Mouse (Mus musculus): ENCODE results near the gene Tmem39b. TPM values are rescaled to one million over a fixed set of nuclear protein-coding genes. Genes with fewer than 3 reads are reported as not detected.
"Not testable (repeated sequence)": the region's sequence is repeated elsewhere in the genome, so short reads cannot be mapped to it uniquely, and the experiment has no call there.

Gene Tmem39b
- polyA plus RNA-seq, 1 experiment from 2014 or later, result 18.1 TPM

GRCm38 (mm10) chr4:129716310-129716709, 19.7 kb upstream of the Tmem39b start:
- H3K36me3 ChIP-seq (replicated peaks), result peaks cover 62% of the 10 kb centered on the region

DNA sequence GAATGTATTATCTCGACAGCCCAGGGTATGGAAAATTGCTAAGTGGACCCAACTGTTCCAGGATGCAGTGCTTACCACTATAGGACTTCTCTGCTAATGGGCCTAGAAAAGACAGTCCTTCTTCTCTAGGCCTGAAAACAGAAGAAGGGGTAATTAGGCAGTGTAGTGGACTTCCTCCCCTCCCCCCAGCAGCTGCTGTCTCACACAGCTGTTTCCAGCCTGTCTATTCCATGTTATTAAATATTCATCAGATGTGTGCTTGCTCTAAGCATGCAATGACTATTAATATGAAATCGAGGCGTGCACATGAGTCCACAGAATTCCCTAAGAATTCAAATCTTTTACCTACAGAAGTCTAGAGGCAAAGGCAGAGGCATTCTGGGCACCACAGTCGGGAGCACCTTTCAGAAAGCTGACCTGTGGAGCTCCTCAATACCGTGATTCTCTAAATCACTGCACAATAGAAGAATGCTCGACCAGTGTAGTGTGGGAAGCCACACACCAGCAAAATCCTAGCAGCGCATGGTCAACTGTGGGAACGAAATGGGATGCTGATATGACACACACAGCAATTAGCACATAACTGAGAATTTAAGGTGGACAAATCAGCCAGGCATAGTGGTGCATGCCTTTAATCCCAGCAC, 13.0 kb upstream of the Tmem39b start:
- Histone ChIP-seq H3K9ac (0 out of 2 replicates have a peak overlapping the region, but pooled peaks have one; percentile 6), H3K4me1 (peaks cover 25% of the 10 kb centered on the region), H3K27ac (peak overlapping the region; percentile 78), H3K4me3 (no peak overlapping the region), H3K36me3 (replicated peaks) (peaks cover 39% of the 10 kb centered on the region), H3K27me3 (replicated peaks) (no peaks in the 10 kb centered on the region), H3K4me2 (no peak overlapping the region), H3K9me3 (no peaks in the 10 kb centered on the region)
- WGBS, result 29% methylated on average over 8 of the region's 8 CpGs
- peak; percentile 90 for ATAC-seq (replicated peaks)

More at GRCm38 (mm10) chr4:129716310-129716709, 19.7 kb upstream of the Tmem39b start:
- Histone ChIP-seq H3K4me2 (no peak overlapping the region), H3K4me3 (no peak overlapping the region), H3K27me3 (replicated peaks) (no peaks in the 10 kb centered on the region), H3K27ac (no peak overlapping the region), H3K4me1 (no peaks in the 10 kb centered on the region), H3K9me3 (no peaks in the 10 kb centered on the region), H3K9ac (no peak overlapping the region)
- WGBS, result 92% methylated on average over 9 of the region's 9 CpGs
- ATAC-seq (replicated peaks), result no peak

DNA sequence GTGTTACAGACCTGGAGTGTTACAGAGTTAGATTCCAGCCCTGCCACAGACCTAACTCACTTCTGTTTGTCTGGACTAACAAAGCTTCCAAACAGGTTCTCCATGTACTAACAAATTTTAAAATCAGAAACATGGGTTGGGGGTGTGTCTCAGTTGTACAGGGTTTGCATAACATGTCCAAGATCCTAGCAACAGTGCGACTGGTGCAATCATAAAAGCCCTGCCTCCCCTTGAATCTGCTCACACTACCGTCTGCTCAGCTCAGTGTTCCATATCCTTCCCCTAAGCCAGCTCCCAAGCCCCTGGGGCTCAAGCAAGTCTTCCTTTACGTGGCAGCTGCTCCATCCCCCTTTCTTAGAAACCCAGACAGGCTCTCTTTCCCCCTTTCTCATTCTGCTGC, 10.1 kb upstream of the Tmem39b start:
- no peak overlapping the region for H3K9ac ChIP-seq
- H3K4me3 ChIP-seq, result no peak overlapping the region
- no peaks in the 10 kb centered on the region for H3K27me3 ChIP-seq (replicated peaks)
- H3K4me1 ChIP-seq, result peaks cover 46% of the 10 kb centered on the region
- ATAC-seq (replicated peaks), result no peak
- 27% methylated on average over 3 of the region's 3 CpGs for WGBS
- no peaks in the 10 kb centered on the region for H3K9me3 ChIP-seq
- no peak overlapping the region for H3K4me2 ChIP-seq
- H3K27ac ChIP-seq, result peak overlapping the region; percentile 78; the same call in 1 of the 2 replicates
- peaks cover 30% of the 10 kb centered on the region for H3K36me3 ChIP-seq (replicated peaks)

- peak overlapping the region; percentile 9 for H3K9ac ChIP-seq
- H3K27me3 ChIP-seq (replicated peaks), result no peaks in the 10 kb centered on the region
- peaks cover 38% of the 10 kb centered on the region for H3K4me1 ChIP-seq
- peak overlapping the region; percentile 9; the same call in 1 of the 2 replicates for H3K4me2 ChIP-seq
- H3K36me3 ChIP-seq (replicated peaks), result peaks cover 9% of the 10 kb centered on the region; the same call in 1 of the 2 replicates
- H3K4me3 ChIP-seq, result no peak overlapping the region
- H3K27ac ChIP-seq, result peak overlapping the region; percentile 85
- ATAC-seq (replicated peaks), result peak; percentile 87
- 5% methylated on average over 11 of the region's 11 CpGs for WGBS
- H3K9me3 ChIP-seq, result no peaks in the 10 kb centered on the region
Measured at GRCm38 (mm10) chr4:129702454-129702853, 5.8 kb upstream of the Tmem39b start.

DNA sequence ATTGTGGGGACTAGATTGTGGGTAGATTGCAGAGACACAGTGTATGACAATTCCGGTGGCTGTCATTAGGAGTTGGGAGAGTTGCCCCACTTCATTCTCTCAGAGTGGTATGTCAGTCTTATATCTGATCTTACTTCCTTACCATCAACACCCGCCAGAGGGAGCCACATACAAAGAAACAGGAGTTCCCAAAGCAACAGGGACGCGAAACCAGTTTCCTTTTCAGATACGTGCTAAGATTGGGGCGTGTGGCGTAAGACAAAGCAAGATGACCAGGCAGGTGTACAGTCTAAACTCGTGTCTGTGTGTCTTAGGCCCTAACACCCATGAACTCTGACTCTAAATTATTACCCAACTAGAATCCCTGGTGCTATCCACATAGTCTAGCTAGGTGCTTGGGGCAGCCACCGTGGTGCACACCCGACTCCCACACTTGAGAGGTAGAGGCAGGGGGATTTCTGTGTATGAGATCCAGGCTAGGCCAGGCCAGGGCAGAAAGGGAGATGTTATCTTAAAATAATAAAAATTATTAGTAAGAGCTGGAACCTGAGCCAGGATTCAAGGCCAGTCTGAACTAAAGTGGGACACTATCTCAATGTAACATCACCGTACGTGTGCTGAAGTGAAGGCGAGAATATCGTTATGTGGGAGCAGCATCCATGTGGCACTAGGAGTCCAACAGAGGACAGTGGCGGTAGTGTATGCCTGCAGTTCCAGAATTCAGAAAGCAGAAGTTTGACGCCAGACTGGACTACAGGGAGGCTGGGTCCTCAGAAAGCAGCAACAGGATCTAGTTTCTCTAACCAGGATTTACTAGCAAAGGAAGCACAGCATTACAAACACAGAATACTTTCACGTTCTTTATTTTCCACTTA, 5.1 kb upstream of the Tmem39b start:
- Histone ChIP-seq H3K27ac (peak overlapping the region; percentile 85), H3K36me3 (replicated peaks) (peaks cover 9% of the 10 kb centered on the region; the same call in 1 of the 2 replicates), H3K9ac (peak overlapping the region; percentile 9), H3K4me1 (peaks cover 41% of the 10 kb centered on the region), H3K27me3 (replicated peaks) (no peaks in the 10 kb centered on the region), H3K4me2 (peak overlapping the region; percentile 9; the same call in 1 of the 2 replicates), H3K9me3 (no peaks in the 10 kb centered on the region), H3K4me3 (no peak overlapping the region)
- ATAC-seq (replicated peaks), result peak; percentile 53
- WGBS, result 41% methylated on average over 17 of the region's 17 CpGs

- H3K36me3 ChIP-seq (replicated peaks); ATAC-seq (replicated peaks); H3K4me2 ChIP-seq; H3K9me3 ChIP-seq; H3K4me3 ChIP-seq; H3K9ac ChIP-seq; H3K27me3 ChIP-seq (replicated peaks): not testable (repeated sequence)
- H3K27ac ChIP-seq, result peak overlapping the region; percentile 85
- H3K4me1 ChIP-seq, result peaks cover 38% of the 10 kb centered on the region
- 90% methylated on average over 6 of the region's 6 CpGs for WGBS
Measured at GRCm38 (mm10) chr4:129700661-129701060, 4.0 kb upstream of the Tmem39b start.

- Histone ChIP-seq H3K27ac (no peak overlapping the region), H3K9me3 (no peaks in the 10 kb centered on the region), H3K27me3 (replicated peaks) (no peaks in the 10 kb centered on the region), H3K4me3 (no peak overlapping the region), H3K4me2 (no peak overlapping the region), H3K36me3 (replicated peaks) (peaks cover 9% of the 10 kb centered on the region; the same call in 1 of the 2 replicates), H3K9ac (no peak overlapping the region), H3K4me1 (peaks cover 43% of the 10 kb centered on the region)
- WGBS, result 69% methylated on average over 1 of the region's 1 CpGs
- ATAC-seq (replicated peaks), result no peak
Measured at GRCm38 (mm10) chr4:129700216-129700615, 3.6 kb upstream of the Tmem39b start.

DNA sequence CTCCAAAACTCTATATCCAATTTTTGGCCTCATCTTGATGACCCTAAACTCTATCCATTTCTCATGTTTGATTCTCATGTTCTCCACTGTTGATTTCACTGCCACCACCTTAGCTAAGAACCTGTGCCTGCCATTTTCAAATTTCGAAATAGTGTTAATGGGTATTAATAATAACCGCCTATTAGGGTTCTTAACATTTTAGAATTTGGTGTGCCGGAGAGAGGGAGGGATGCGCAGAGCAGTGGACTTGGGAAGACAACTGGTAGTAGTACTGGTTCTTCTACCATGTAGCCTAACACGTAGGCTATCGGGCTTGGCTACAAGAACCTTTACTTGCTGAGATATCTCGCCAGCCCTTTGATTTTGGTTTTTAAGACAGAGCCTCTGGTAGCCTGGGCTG, 553 bp upstream of the Tmem39b start:
- H3K27ac ChIP-seq, result peak overlapping the region; percentile 98
- ATAC-seq (replicated peaks), result no peak
- peaks cover 32% of the 10 kb centered on the region for H3K4me1 ChIP-seq
- H3K27me3 ChIP-seq (replicated peaks), result no peaks in the 10 kb centered on the region
- H3K9ac ChIP-seq, result peak overlapping the region; percentile 71
- H3K9me3 ChIP-seq, result no peaks in the 10 kb centered on the region
- H3K4me2 ChIP-seq, result peak overlapping the region; percentile 53
- H3K4me3 ChIP-seq, result peak overlapping the region; percentile 68
- WGBS, result 81% methylated on average over 7 of the region's 7 CpGs
- peaks cover 16% of the 10 kb centered on the region for H3K36me3 ChIP-seq (replicated peaks)

DNA sequence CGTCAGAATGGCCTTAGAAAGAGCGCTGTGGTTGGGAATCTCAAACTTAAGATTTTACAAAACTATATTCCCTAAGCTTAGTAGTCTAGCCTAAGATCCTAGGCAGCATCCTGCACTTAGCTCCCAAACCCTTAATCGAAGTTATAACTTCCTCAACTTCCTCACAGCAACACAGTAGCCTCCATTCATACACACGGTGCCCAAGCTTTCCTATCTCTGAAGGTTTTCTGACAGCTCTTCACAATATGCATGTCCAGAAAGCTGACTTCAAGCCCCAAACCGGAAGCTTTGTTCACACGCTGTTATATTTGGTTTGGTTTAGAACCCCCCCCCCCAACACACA, 852 bp downstream of the Tmem39b start:
- H3K36me3 ChIP-seq (replicated peaks), result peaks cover 23% of the 10 kb centered on the region
- peak overlapping the region; percentile 98 for H3K27ac ChIP-seq
- H3K27me3 ChIP-seq (replicated peaks), result no peaks in the 10 kb centered on the region
- H3K4me1 ChIP-seq, result peaks cover 22% of the 10 kb centered on the region
- no peaks in the 10 kb centered on the region for H3K9me3 ChIP-seq
- ATAC-seq (replicated peaks), result no peak
- peak overlapping the region; percentile 53 for H3K4me2 ChIP-seq
- H3K4me3 ChIP-seq, result peak overlapping the region; percentile 68
- H3K9ac ChIP-seq, result peak overlapping the region; percentile 71
- WGBS, result 20% methylated on average over 6 of the region's 6 CpGs

DNA sequence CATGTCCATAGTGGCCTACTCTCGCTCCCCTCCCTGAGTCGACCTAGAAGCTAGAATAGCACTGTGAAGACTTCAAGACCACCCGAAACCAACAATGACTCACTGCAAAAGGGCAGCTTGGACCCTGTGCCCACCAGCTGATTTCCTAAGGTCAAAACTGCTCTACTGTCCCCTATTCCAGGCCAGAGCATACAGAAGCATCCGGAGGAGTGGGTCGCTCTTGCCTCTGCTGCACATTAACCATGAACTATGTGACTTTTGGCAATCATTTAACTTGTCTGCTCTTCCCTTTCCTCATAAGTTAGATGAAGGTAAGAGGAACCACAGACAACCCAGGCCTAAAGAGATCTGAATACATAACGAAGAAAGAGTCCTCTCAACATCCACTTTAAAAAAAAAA, 12.1 kb downstream of the Tmem39b start:
- no peak for ATAC-seq (replicated peaks)
- Histone ChIP-seq H3K4me1 (no peaks in the 10 kb centered on the region), H3K9ac (no peak overlapping the region), H3K9me3 (no peaks in the 10 kb centered on the region), H3K36me3 (replicated peaks) (peaks cover 75% of the 10 kb centered on the region), H3K27me3 (replicated peaks) (no peaks in the 10 kb centered on the region), H3K27ac (no peak overlapping the region), H3K4me2 (no peak overlapping the region), H3K4me3 (no peak overlapping the region)
- WGBS, result 97% methylated on average over 6 of the region's 6 CpGs

DNA sequence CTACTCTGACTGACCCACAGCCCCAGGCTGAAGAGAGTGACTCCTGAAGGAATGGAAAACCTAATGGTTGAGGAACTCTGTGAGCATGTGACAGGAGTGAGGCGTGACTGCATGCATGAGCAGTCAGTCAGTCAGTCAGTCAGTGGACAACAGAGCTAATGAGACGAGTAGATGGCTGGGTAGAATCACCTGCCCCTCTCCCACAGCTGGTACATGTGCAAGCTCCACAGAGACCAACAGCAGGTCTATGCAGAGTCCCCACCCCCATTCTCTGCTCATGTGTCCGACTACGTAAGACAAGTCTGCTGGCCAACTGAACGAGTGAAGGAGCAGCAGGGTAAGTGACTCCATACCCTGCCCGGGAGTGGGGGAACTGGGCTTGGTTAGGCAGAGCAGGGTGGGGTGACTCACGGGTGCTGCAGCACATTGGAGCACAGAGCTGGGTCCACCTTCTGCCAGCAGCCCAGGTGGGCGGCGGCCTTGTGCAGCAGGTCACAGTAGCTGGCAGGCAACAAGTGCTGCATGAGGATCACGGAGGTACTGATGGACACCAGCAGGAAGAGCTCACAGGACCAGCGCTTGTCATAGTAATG, 12.6 kb downstream of the Tmem39b start:
- ATAC-seq (replicated peaks), result no peak
- H3K27ac ChIP-seq, result no peak overlapping the region
- H3K4me1 ChIP-seq, result no peaks in the 10 kb centered on the region
- no peaks in the 10 kb centered on the region for H3K9me3 ChIP-seq
- no peak overlapping the region for H3K4me3 ChIP-seq
- no peak overlapping the region for H3K4me2 ChIP-seq
- H3K9ac ChIP-seq, result no peak overlapping the region
- no peaks in the 10 kb centered on the region for H3K27me3 ChIP-seq (replicated peaks)
- WGBS, result 93% methylated on average over 11 of the region's 11 CpGs
- H3K36me3 ChIP-seq (replicated peaks), result peaks cover 78% of the 10 kb centered on the region

GRCm38 (mm10) chr4:129681837-129682236, 14.8 kb downstream of the Tmem39b start:
- no peak overlapping the region for H3K27ac ChIP-seq
- 95% methylated on average over 11 of the region's 11 CpGs for WGBS
- H3K9ac ChIP-seq, result no peak overlapping the region
- ATAC-seq (replicated peaks), result no peak
- H3K36me3 ChIP-seq (replicated peaks), result peaks cover 76% of the 10 kb centered on the region
- no peak overlapping the region for H3K4me3 ChIP-seq
- no peaks in the 10 kb centered on the region for H3K9me3 ChIP-seq
- H3K4me1 ChIP-seq, result no peaks in the 10 kb centered on the region
- no peaks in the 10 kb centered on the region for H3K27me3 ChIP-seq (replicated peaks)
- H3K4me2 ChIP-seq, result no peak overlapping the region
